Comparison of ENCODE assay signal across 8 mouse cellular contexts in the genomic region with DNA sequence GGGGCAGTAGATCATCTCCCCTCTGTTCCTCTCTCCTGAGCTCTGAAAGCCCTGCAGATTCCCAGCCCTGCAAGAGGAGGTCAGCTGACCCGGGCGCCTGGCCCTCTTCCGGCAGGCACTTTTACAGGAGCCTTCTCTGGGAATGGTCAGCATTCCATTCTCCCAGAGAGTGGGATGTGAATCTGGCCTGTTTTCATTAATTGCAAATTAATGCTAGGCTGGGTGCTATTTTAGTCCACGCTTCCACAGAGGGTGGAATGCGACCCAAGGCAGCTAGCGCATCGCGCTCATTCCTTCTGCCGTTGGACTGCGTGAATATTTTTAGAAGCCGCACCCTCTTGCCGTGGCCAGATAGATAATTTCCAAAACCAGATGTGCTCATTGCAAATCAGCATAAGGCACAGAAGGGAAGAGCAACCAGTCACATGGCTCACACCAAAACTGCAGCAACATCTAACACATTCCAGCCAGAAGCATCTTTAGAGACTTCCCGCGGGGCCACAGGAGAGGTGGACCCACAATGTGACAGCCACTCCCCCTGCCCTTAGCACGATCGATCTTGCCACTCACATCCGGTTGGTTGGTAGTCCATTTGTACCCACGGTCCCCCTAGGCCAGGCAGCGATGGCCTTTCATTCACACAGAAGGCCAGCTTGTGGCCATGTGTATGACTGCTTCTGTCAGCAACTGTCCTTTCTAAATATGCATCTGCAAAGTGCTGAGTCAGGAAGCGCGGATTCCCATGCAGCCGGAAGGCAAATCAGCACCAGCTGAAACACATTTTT. TPM values are rescaled to one million over a fixed set of nuclear protein-coding genes. Genes with fewer than 3 reads are reported as not detected.
A peak's percentile ranks its signal among the peaks of the same experiment; 100 is the strongest.
DNase-seq lines count a peak whose midpoint lies in the region; ATAC-seq and TF ChIP-seq lines count a peak whose summit lies in the region.

No protein-coding gene starts in this region.

- H3K4me1 ChIP-seq in forebrain, embryonic 12.5 days = peaks cover 84% of the 10 kb centered on the region
- H3K4me1 ChIP-seq in limb, embryonic 14.5 days (ENCODE audit: control insufficient read depth, insufficient read depth, low read length) = peaks cover 28% of the 10 kb centered on the region
- peaks cover 35% of the 10 kb centered on the region for H3K4me1 ChIP-seq in midbrain, embryonic 16.5 days (ENCODE audit: control insufficient read depth, insufficient read depth, low read length)

- H3K9me3 ChIP-seq in forebrain, embryonic 12.5 days = no peaks in the 10 kb centered on the region
- H3K9me3 ChIP-seq in limb, embryonic 14.5 days (ENCODE audit: control insufficient read depth, low read length) = no peaks in the 10 kb centered on the region
- no peaks in the 10 kb centered on the region for H3K9me3 ChIP-seq in midbrain, embryonic 16.5 days (replicated peaks; ENCODE audit: control insufficient read depth, low read length, poor library complexity, severe bottlenecking)

- peak; percentile 50 for DNase-seq in kidney, adult 11 months
- DNase-seq in kidney, adult 18-20 months = no peak
- DNase-seq in heart, postnatal 36 days = peak; percentile 44 to 67
- DNase-seq in limb, embryonic 14.5 days (ENCODE audit: low spot score) = no peak
- DNase-seq in ovary, postnatal 10 days (ENCODE audit: low spot score) = no peak
- DNase-seq in frontal cortex, postnatal 14 days (ENCODE audit: low spot score in 2 of 2) = no peak

- no peak overlapping the region for H3K9ac ChIP-seq in forebrain, embryonic 12.5 days
- H3K9ac ChIP-seq in limb, embryonic 14.5 days (ENCODE audit: low read depth, low read length, severe bottlenecking) = no peak overlapping the region
- no peak overlapping the region for H3K9ac ChIP-seq in midbrain, embryonic 16.5 days (ENCODE audit: low read depth, low read length)

- H3K4me2 ChIP-seq in forebrain, embryonic 12.5 days = no peak overlapping the region
- H3K4me2 ChIP-seq in limb, embryonic 14.5 days (replicated peaks; ENCODE audit: low read depth, low read length, severe bottlenecking) = 0 out of 2 replicates have a peak overlapping the region, but pooled peaks have one; percentile 22
- H3K4me2 ChIP-seq in midbrain, embryonic 16.5 days (ENCODE audit: low read length) = no peak overlapping the region

- peak overlapping the region; percentile 65 for H3K27ac ChIP-seq in forebrain, embryonic 12.5 days
- peak overlapping the region; percentile 15; the same call in 1 of the 2 replicates for H3K27ac ChIP-seq in limb, embryonic 14.5 days (replicated peaks; ENCODE audit: low read depth, low read length)
- peak overlapping the region; percentile 48; the same call in 1 of the 2 replicates for H3K27ac ChIP-seq in midbrain, embryonic 16.5 days (ENCODE audit: low read length)

- no peak overlapping the region for H3K4me3 ChIP-seq in forebrain, embryonic 12.5 days (replicated peaks)
- H3K4me3 ChIP-seq in limb, embryonic 14.5 days (replicated peaks; ENCODE audit: low read length) = no peak overlapping the region
- H3K4me3 ChIP-seq in midbrain, embryonic 16.5 days (ENCODE audit: low read depth, low read length) = no peak overlapping the region

- H3K36me3 ChIP-seq in forebrain, embryonic 12.5 days (replicated peaks) = 0 out of 2 replicates have a peak, but pooled peaks cover 8% of the 10 kb centered on the region
- H3K36me3 ChIP-seq in limb, embryonic 14.5 days (ENCODE audit: control insufficient read depth, insufficient read depth, low read length) = peaks cover 10% of the 10 kb centered on the region
- no peaks in the 10 kb centered on the region for H3K36me3 ChIP-seq in midbrain, embryonic 16.5 days (ENCODE audit: control insufficient read depth, insufficient read depth, low read length)

- ATAC-seq in forebrain, embryonic 12.5 days (ENCODE audit: low FRiP score) = no peak
- ATAC-seq in limb, embryonic 14.5 days (ENCODE audit: low FRiP score, low read depth) = peak; percentile 39
- ATAC-seq in midbrain, embryonic 16.5 days = no peak

- no peaks in the 10 kb centered on the region for H3K27me3 ChIP-seq in forebrain, embryonic 12.5 days
- no peaks in the 10 kb centered on the region for H3K27me3 ChIP-seq in limb, embryonic 14.5 days (ENCODE audit: control insufficient read depth, insufficient read depth, low read length)
- H3K27me3 ChIP-seq in midbrain, embryonic 16.5 days (ENCODE audit: control insufficient read depth, insufficient read depth, low read depth, low read length) = no peaks in the 10 kb centered on the region

- WGBS in forebrain, embryonic 12.5 days = 54% methylated on average over 22 of the region's 22 CpGs
- 17% methylated on average over 22 of the region's 22 CpGs for WGBS in limb, embryonic 14.5 days
- 49% methylated on average over 22 of the region's 22 CpGs for WGBS in midbrain, embryonic 16.5 days

- intact Hi-C loops in heart, postnatal 36 days (cut with DNase I) = no loop called here

- no peak for TF ChIP-seq POLR2A in limb, embryonic 14.5 days (IDR thresholded peaks at IDR 0.05; ENCODE audit: borderline replicate concordance, extremely low read depth, insufficient read depth, insufficient read length)

RNA-seq across cellular contexts. Expression of a gene that starts 51.8 kb away (rescaled TPM):
- polyA plus RNA-seq in forebrain, embryonic 12.5 days (2016; fragmentation: Nextera tagmentation; extraction: Ambion mirVana) = 4.4 and 5.3 TPM in 2 replicates
- total RNA-seq in heart, postnatal 36 days (2021) = 10 to 100 TPM; 24.6 to 36.3 TPM
- polyA plus RNA-seq in limb, embryonic 14.5 days (2012; rRNA removed) = 19.6 and 27.4 TPM in 2 replicates
- 3.3 and 3.7 TPM in 2 replicates for polyA plus RNA-seq in limb, embryonic 14.5 days (2014; fragmentation: Nextera tagmentation; extraction: Ambion mirVana)
- polyA plus RNA-seq in midbrain, embryonic 16.5 days (2015; fragmentation: Nextera tagmentation; extraction: Ambion mirVana) = 5.5 and 5.6 TPM in 2 replicates

Comparison
In these comparisons a context has a peak if more than half of its experiments do, and no peak if none do; other contexts are left out.
1. DNase-seq: peak in kidney, adult 11 months (single experiment) and heart, postnatal 36 days (2 of 2); none in kidney, adult 18-20 months (single experiment), limb, embryonic 14.5 days (single experiment), ovary, postnatal 10 days (single experiment) and frontal cortex, postnatal 14 days (0 of 2).
2. H3K27ac ChIP-seq: peak in every context shown above with its lines; median percentile 65 in forebrain, embryonic 12.5 days; 48 in midbrain, embryonic 16.5 days; 15 in limb, embryonic 14.5 days.